Mouse (Mus musculus): ENCODE measurements around the gene Myl6b. TPM values are rescaled to one million over a fixed set of nuclear protein-coding genes. Genes with fewer than 3 reads are reported as not detected.

The Myl6b gene
- polyA plus RNA-seq, 1 experiment from 2014 or later, result 5.3 TPM

- H3K27ac ChIP-seq (replicated peaks; ENCODE audit: low read depth, low read length), result no peak overlapping the region
- H3K4me2 ChIP-seq (ENCODE audit: low read length), result no peak overlapping the region
- no peaks in the 10 kb centered on the region for H3K27me3 ChIP-seq (ENCODE audit: control insufficient read depth, insufficient read depth, low read length)
- H3K4me1 ChIP-seq (ENCODE audit: control insufficient read depth, insufficient read depth, low read length), result peaks cover 17% of the 10 kb centered on the region
- peaks cover 84% of the 10 kb centered on the region for H3K36me3 ChIP-seq (ENCODE audit: control insufficient read depth, insufficient read depth, low read length)
- no peak for ATAC-seq (ENCODE audit: low FRiP score, low TSS enrichment)
- DNase-seq, result no peak
- WGBS, result 94% methylated on average over 22 of the region's 22 CpGs
- no peak overlapping the region for H3K9ac ChIP-seq (replicated peaks; ENCODE audit: low read length)
- H3K9me3 ChIP-seq (ENCODE audit: control insufficient read depth, low read length), result no peaks in the 10 kb centered on the region
- no peak overlapping the region for H3K4me3 ChIP-seq (replicated peaks; ENCODE audit: low read depth, low read length)
Measured at GRCm38 (mm10) chr10:128487861-128488712, 10.4 kb downstream of the Myl6b start.

GRCm38 (mm10) chr10:128486370-128486769 is 12.1 kb downstream of the Myl6b start:
- Histone ChIP-seq H3K36me3 (ENCODE audit: control insufficient read depth, insufficient read depth, low read length) (peaks cover 95% of the 10 kb centered on the region), H3K27ac (replicated peaks; ENCODE audit: low read depth, low read length) (no peak overlapping the region), H3K9ac (replicated peaks; ENCODE audit: low read length) (no peak overlapping the region), H3K4me2 (ENCODE audit: low read length) (no peak overlapping the region), H3K27me3 (ENCODE audit: control insufficient read depth, insufficient read depth, low read length) (no peaks in the 10 kb centered on the region), H3K4me1 (ENCODE audit: control insufficient read depth, insufficient read depth, low read length) (peaks cover 5% of the 10 kb centered on the region), H3K9me3 (ENCODE audit: control insufficient read depth, low read length) (no peaks in the 10 kb centered on the region), H3K4me3 (replicated peaks; ENCODE audit: low read depth, low read length) (no peak overlapping the region)
- no peak for DNase-seq
- WGBS, result 94% methylated on average over 7 of the region's 7 CpGs
- ATAC-seq (ENCODE audit: low FRiP score, low TSS enrichment), result no peak

GRCm38 (mm10) chr10:128474366-128474765 is 24.1 kb downstream of the Myl6b start:
- Histone ChIP-seq H3K9me3 (ENCODE audit: control insufficient read depth, low read length) (no peaks in the 10 kb centered on the region), H3K4me1 (ENCODE audit: control insufficient read depth, insufficient read depth, low read length) (no peaks in the 10 kb centered on the region), H3K4me3 (replicated peaks; ENCODE audit: low read depth, low read length) (no peak overlapping the region), H3K4me2 (ENCODE audit: low read length) (no peak overlapping the region), H3K9ac (replicated peaks; ENCODE audit: low read length) (no peak overlapping the region), H3K36me3 (ENCODE audit: control insufficient read depth, insufficient read depth, low read length) (peaks cover 96% of the 10 kb centered on the region), H3K27ac (replicated peaks; ENCODE audit: low read depth, low read length) (no peak overlapping the region), H3K27me3 (ENCODE audit: control insufficient read depth, insufficient read depth, low read length) (no peaks in the 10 kb centered on the region)
- DNase-seq (no peak), ATAC-seq (ENCODE audit: low FRiP score, low TSS enrichment) (no peak)
- WGBS, result 92% methylated on average over 12 of the region's 12 CpGs

- Histone ChIP-seq H3K36me3 (ENCODE audit: control insufficient read depth, insufficient read depth, low read length) (peaks cover 44% of the 10 kb centered on the region), H3K4me3 (replicated peaks; ENCODE audit: low read depth, low read length) (peak overlapping the region; percentile 90), H3K9ac (replicated peaks; ENCODE audit: low read length) (peak overlapping the region; percentile 99), H3K9me3 (ENCODE audit: control insufficient read depth, low read length) (no peaks in the 10 kb centered on the region), H3K4me1 (ENCODE audit: control insufficient read depth, insufficient read depth, low read length) (peaks cover 11% of the 10 kb centered on the region), H3K4me2 (ENCODE audit: low read length) (peak overlapping the region; percentile 93), H3K27me3 (ENCODE audit: control insufficient read depth, insufficient read depth, low read length) (no peaks in the 10 kb centered on the region), H3K27ac (replicated peaks; ENCODE audit: low read depth, low read length) (peak overlapping the region; percentile 97)
- WGBS, result 0% methylated on average over 5 of the region's 5 CpGs
- ATAC-seq (ENCODE audit: low FRiP score, low TSS enrichment) (no peak), DNase-seq (peak; percentile 34)
Measured at GRCm38 (mm10) chr10:128460270-128460630, 38.2 kb downstream of the Myl6b start.

- DNase-seq (peak; percentile 73), ATAC-seq (ENCODE audit: low FRiP score, low TSS enrichment) (peak; percentile 49)
- Histone ChIP-seq H3K4me3 (replicated peaks; ENCODE audit: low read depth, low read length) (peak overlapping the region; percentile 90), H3K4me1 (ENCODE audit: control insufficient read depth, insufficient read depth, low read length) (peaks cover 11% of the 10 kb centered on the region), H3K9me3 (ENCODE audit: control insufficient read depth, low read length) (no peaks in the 10 kb centered on the region), H3K4me2 (ENCODE audit: low read length) (peak overlapping the region; percentile 93), H3K27ac (replicated peaks; ENCODE audit: low read depth, low read length) (peak overlapping the region; percentile 97), H3K27me3 (ENCODE audit: control insufficient read depth, insufficient read depth, low read length) (no peaks in the 10 kb centered on the region), H3K9ac (replicated peaks; ENCODE audit: low read length) (peak overlapping the region; percentile 99), H3K36me3 (ENCODE audit: control insufficient read depth, insufficient read depth, low read length) (peaks cover 38% of the 10 kb centered on the region)
- under 1% methylated on average over 37 of the region's 67 CpGs for WGBS
Measured at GRCm38 (mm10) chr10:128459409-128460269, 38.8 kb downstream of the Myl6b start.

GRCm38 (mm10) chr10:128458719-128459408 is 39.6 kb downstream of the Myl6b start, which contains the start of gene Smarcc2:
TSS of gene Smarcc2 (plus strand) at chr10:128459248.
- H3K4me2 ChIP-seq (ENCODE audit: low read length), result peak within 1 kb of the TSS; percentile 93
- H3K36me3 ChIP-seq (ENCODE audit: control insufficient read depth, insufficient read depth, low read length), result peaks cover 30% of the 10 kb centered on the region
- H3K27ac ChIP-seq (replicated peaks; ENCODE audit: low read depth, low read length), result peak within 1 kb of the TSS; percentile 97
- WGBS, result under 1% methylated on average over 72 of the region's 86 CpGs
- ATAC-seq (ENCODE audit: low FRiP score, low TSS enrichment) (peak; percentile 85), DNase-seq (peak; percentile 92)
- peak within 1 kb of the TSS; percentile 90 for H3K4me3 ChIP-seq (replicated peaks; ENCODE audit: low read depth, low read length)
- H3K9me3 ChIP-seq (ENCODE audit: control insufficient read depth, low read length), result no peaks in the 10 kb centered on the region
- H3K4me1 ChIP-seq (ENCODE audit: control insufficient read depth, insufficient read depth, low read length), result peaks cover 11% of the 10 kb centered on the region
- H3K27me3 ChIP-seq (ENCODE audit: control insufficient read depth, insufficient read depth, low read length), result no peaks in the 10 kb centered on the region
- peak within 1 kb of the TSS; percentile 99 for H3K9ac ChIP-seq (replicated peaks; ENCODE audit: low read length)

- Histone ChIP-seq H3K4me3 (replicated peaks; ENCODE audit: low read depth, low read length) (peak overlapping the region; percentile 90), H3K27me3 (ENCODE audit: control insufficient read depth, insufficient read depth, low read length) (no peaks in the 10 kb centered on the region), H3K27ac (replicated peaks; ENCODE audit: low read depth, low read length) (peak overlapping the region; percentile 97), H3K9ac (replicated peaks; ENCODE audit: low read length) (peak overlapping the region; percentile 99), H3K9me3 (ENCODE audit: control insufficient read depth, low read length) (no peaks in the 10 kb centered on the region), H3K4me1 (ENCODE audit: control insufficient read depth, insufficient read depth, low read length) (peaks cover 11% of the 10 kb centered on the region), H3K4me2 (ENCODE audit: low read length) (peak overlapping the region; percentile 93), H3K36me3 (ENCODE audit: control insufficient read depth, insufficient read depth, low read length) (peaks cover 24% of the 10 kb centered on the region)
- under 1% methylated on average over 29 of the region's 29 CpGs for WGBS
- DNase-seq, result peak; percentile 92
- ATAC-seq (ENCODE audit: low FRiP score, low TSS enrichment), result peak; percentile 72
Measured at GRCm38 (mm10) chr10:128458348-128458718, 40.2 kb downstream of the Myl6b start.

GRCm38 (mm10) chr10:128457676-128458075 is 40.8 kb downstream of the Myl6b start:
- DNase-seq, result no peak
- Histone ChIP-seq H3K36me3 (ENCODE audit: control insufficient read depth, insufficient read depth, low read length) (peaks cover 18% of the 10 kb centered on the region), H3K4me1 (ENCODE audit: control insufficient read depth, insufficient read depth, low read length) (peaks cover 11% of the 10 kb centered on the region), H3K9ac (replicated peaks; ENCODE audit: low read length) (no peak overlapping the region), H3K9me3 (ENCODE audit: control insufficient read depth, low read length) (no peaks in the 10 kb centered on the region), H3K27ac (replicated peaks; ENCODE audit: low read depth, low read length) (no peak overlapping the region), H3K27me3 (ENCODE audit: control insufficient read depth, insufficient read depth, low read length) (no peaks in the 10 kb centered on the region), H3K4me2 (ENCODE audit: low read length) (no peak overlapping the region), H3K4me3 (replicated peaks; ENCODE audit: low read depth, low read length) (no peak overlapping the region)
- no peak for ATAC-seq (ENCODE audit: low FRiP score, low TSS enrichment)
- 88% methylated on average over 6 of the region's 6 CpGs for WGBS

Measured in midbrain, embryonic 14.5 days (tissue).